Mouse (Mus musculus) hindbrain, embryonic 11.5 days (tissue): ENCODE measurements around the gene Rfwd3. TPM values are rescaled to one million over a fixed set of nuclear protein-coding genes. Genes with fewer than 3 reads are reported as not detected.
"Not testable (repeated sequence)": the region's sequence is repeated elsewhere in the genome, so short reads cannot be mapped to it uniquely, and the experiment has no call there.

Source experiments
- ATAC-seq: fragments of 200-750 bp; cut with Nextera tagmentation; 2 replicates; pipeline ENCODE4 v1.8.0; 2017; ENCODE audit warnings: mild to moderate bottlenecking, moderate TSS enrichment, moderate library complexity; ENCODE audit not compliant: low FRiP score
- DNase-seq: peaks from one replicate; pipeline ENCODE4 v3.0.0-alpha.2; 2015; ENCODE audit warnings: low spot score
- H3K27ac ChIP-seq: fragments of 300-500 bp; sonication (generic); 2 replicates; pipeline ENCODE4 v1.5.1; 2014; ENCODE audit warnings: mild to moderate bottlenecking, low read depth, low read length
- H3K27me3 ChIP-seq: fragments of 300-500 bp; sonication (generic); 2 replicates; pipeline ENCODE4 v1.6.1; 2014; ENCODE audit warnings: mild to moderate bottlenecking, low read length, moderate library complexity, mixed read lengths; ENCODE audit not compliant: control insufficient read depth, insufficient read depth
- H3K36me3 ChIP-seq: fragments of 300-500 bp; sonication (generic); 2 replicates; pipeline ENCODE4 v1.6.1; 2014; ENCODE audit warnings: mild to moderate bottlenecking, low read length, moderate library complexity, mixed read lengths; ENCODE audit not compliant: control insufficient read depth, insufficient read depth
- H3K4me1 ChIP-seq: fragments of 300-500 bp; sonication (generic); replicated peaks from 2 replicates; pipeline ENCODE4 v1.6.1; 2014; ENCODE audit warnings: low read length, mixed read lengths; ENCODE audit not compliant: control insufficient read depth, insufficient read depth
- H3K4me2 ChIP-seq: fragments of 300-500 bp; sonication (generic); replicated peaks from 2 replicates; pipeline ENCODE4 v1.6.1; 2014; ENCODE audit warnings: mild to moderate bottlenecking, low read depth, low read length
- H3K4me3 ChIP-seq: fragments of 300-500 bp; sonication (generic); 2 replicates; pipeline ENCODE4 v1.5.1; 2014; ENCODE audit warnings: low read depth, low read length
- H3K9ac ChIP-seq: fragments of 300-500 bp; sonication (generic); 2 replicates; pipeline ENCODE4 v1.6.1; 2014; ENCODE audit warnings: low read depth, low read length
- H3K9me3 ChIP-seq: fragments of 300-500 bp; sonication (generic); 2 replicates; pipeline ENCODE4 v1.6.1; 2016; ENCODE audit warnings: low read length; ENCODE audit not compliant: control insufficient read depth
- WGBS: fragments of 180-500 bp; shearing (Covaris S2); extraction: QIAGEN DNeasy Blood & Tissue Kit; methylation state at CpG from one replicate; pipeline ENCODE4 v1.1.7; 2014; 5-methylcytosine and 5-hydroxymethylcytosine counted together
- polyA plus RNA-seq: library from polyadenylated mRNA; unstranded; fragments of >200 nt; fragmentation: Nextera tagmentation; extraction: Ambion mirVana; gene quantifications from 2 replicates; pipeline ENCODE4 v1.2.1, GENCODE M21; 2014

Rfwd3 gene
- polyA plus RNA-seq, 1 experiment from 2014 or later: 64.5 TPM

DNA sequence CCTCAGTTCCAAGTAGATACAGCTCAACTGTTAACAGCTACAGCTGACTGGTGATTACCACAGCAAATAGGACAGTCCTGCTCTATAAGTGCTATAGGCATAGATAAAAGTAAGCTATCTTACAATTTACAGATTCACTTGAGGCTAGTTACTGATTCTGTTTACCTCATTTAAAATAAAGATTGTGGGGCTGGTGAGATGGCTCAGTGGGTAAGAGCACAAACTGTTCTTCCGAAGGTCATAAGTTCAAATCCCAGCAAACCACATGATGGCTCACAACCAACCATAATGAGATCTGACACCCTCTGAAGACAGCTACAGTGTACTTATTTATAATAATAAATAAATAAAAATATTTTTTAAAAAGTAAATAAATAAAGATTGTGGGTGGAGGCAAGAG lies 53.2 kb downstream of the Rfwd3 start:
- not testable (repeated sequence) for DNase-seq, H3K9ac ChIP-seq, ATAC-seq, H3K4me3 ChIP-seq, H3K4me1 ChIP-seq, H3K27me3 ChIP-seq, H3K4me2 ChIP-seq, H3K36me3 ChIP-seq, H3K27ac ChIP-seq, H3K9me3 ChIP-seq
- WGBS: 100% methylated on average over 1 of the region's 1 CpGs

DNA sequence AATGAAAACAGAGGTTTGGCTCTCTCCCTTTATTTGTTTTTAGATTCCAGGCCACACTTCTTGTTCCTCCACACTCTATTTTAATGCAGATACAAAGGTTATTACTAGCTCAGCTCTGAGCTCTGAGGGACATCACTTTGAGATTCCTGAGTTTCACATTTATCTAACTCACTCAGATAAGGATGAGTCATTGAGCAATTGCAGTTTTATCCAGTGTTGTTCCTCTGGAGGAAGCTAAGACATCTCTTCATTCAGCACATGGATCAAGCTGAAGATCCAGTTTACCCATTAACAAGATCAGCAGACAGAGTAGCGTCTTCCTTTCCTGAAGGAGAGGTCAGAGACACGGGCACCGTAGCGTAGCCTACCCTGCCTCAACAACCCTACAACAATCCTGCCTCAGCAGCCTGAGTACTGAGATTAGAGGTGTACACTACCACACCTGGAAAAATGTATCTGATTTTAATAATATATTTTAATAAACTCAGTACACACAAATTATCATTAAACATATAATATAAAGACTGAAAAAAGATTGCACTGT lies 53.7 kb downstream of the Rfwd3 start:
- ATAC-seq: no peak

GRCm38 (mm10) chr8:111237301-111237700 lies 62.7 kb downstream of the Rfwd3 start:
- 77% methylated on average over 3 of the region's 3 CpGs for WGBS
- H3K4me2 ChIP-seq: no peak overlapping the region
- H3K36me3 ChIP-seq: no peaks in the 10 kb centered on the region
- no peak for DNase-seq
- H3K4me1 ChIP-seq: no peaks in the 10 kb centered on the region
- no peak overlapping the region for H3K27ac ChIP-seq
- H3K27me3 ChIP-seq: no peaks in the 10 kb centered on the region
- no peak for ATAC-seq
- H3K9me3 ChIP-seq: no peaks in the 10 kb centered on the region
- no peak overlapping the region for H3K9ac ChIP-seq
- H3K4me3 ChIP-seq: no peak overlapping the region

More for the DNA sequence above, 53.7 kb downstream of the Rfwd3 start:
- H3K4me2 ChIP-seq: no peak overlapping the region
- no peak overlapping the region for H3K9ac ChIP-seq
- H3K27me3 ChIP-seq: no peaks in the 10 kb centered on the region
- no peaks in the 10 kb centered on the region for H3K4me1 ChIP-seq
- no peaks in the 10 kb centered on the region for H3K36me3 ChIP-seq
- WGBS: 90% methylated on average over 4 of the region's 4 CpGs
- H3K9me3 ChIP-seq: no peaks in the 10 kb centered on the region
- no peak overlapping the region for H3K4me3 ChIP-seq
- no peak for DNase-seq
- no peak overlapping the region for H3K27ac ChIP-seq

- no peaks in the 10 kb centered on the region for H3K4me1 ChIP-seq
- no peak overlapping the region for H3K4me2 ChIP-seq
- no peak overlapping the region for H3K4me3 ChIP-seq
- H3K27ac ChIP-seq: no peak overlapping the region
- WGBS: 99% methylated on average over 2 of the region's 2 CpGs
- no peaks in the 10 kb centered on the region for H3K9me3 ChIP-seq
- ATAC-seq: no peak
- H3K36me3 ChIP-seq: no peaks in the 10 kb centered on the region
- no peak overlapping the region for H3K9ac ChIP-seq
- no peak for DNase-seq
- H3K27me3 ChIP-seq: no peaks in the 10 kb centered on the region
Observed at GRCm38 (mm10) chr8:111233730-111234129, 66.3 kb downstream of the Rfwd3 start.

DNA sequence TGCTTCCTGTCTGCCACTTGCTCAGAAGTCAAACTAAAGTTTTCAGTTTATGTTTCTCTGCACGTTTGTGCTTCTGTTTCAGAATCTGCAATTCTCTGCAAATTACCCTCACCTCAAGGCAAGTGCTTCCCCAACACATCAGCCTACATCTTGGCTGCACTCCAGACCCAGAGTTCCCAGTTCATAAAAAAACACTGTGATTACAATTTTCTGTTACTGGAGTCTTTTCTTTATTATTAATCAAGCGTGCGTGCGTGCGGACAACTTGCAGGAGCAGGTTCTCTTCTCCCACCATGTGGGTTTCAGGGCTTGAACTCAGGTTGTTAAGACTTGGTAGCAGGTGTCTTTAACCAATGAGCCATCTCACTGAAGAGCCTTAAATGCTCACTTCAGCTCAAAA lies 75.9 kb downstream of the Rfwd3 start:
- Histone ChIP-seq H3K27ac (no peak overlapping the region), H3K27me3 (no peaks in the 10 kb centered on the region), H3K36me3 (no peaks in the 10 kb centered on the region), H3K4me3 (no peak overlapping the region), H3K4me1 (no peaks in the 10 kb centered on the region), H3K9ac (no peak overlapping the region), H3K4me2 (no peak overlapping the region), H3K9me3 (no peaks in the 10 kb centered on the region)
- ATAC-seq (no peak), DNase-seq (no peak)
- WGBS: 87% methylated on average over 5 of the region's 5 CpGs

Other genes with a start within 250 kb of the Rfwd3 start
- 15.0 and 21.6 TPM in 2 replicates for gene Exosc6, start 243.9 kb downstream of the Rfwd3 start, polyA plus RNA-seq
- gene Clec18a, start 207.8 kb downstream of the Rfwd3 start, polyA plus RNA-seq: 0.52 and 0.88 TPM in 2 replicates
- gene Pdpr, start 205.6 kb downstream of the Rfwd3 start, polyA plus RNA-seq: 5.2 and 6.4 TPM in 2 replicates
- 75.3 and 81.5 TPM in 2 replicates for gene Glg1, start 41.0 kb downstream of the Rfwd3 start, polyA plus RNA-seq
- 0.14 and 1.3 TPM in 2 replicates for gene Mlkl, start 38.0 kb upstream of the Rfwd3 start, polyA plus RNA-seq
- gene Fa2h, start 93.6 kb upstream of the Rfwd3 start, polyA plus RNA-seq: 0.15 TPM in 1 of 2 replicates, not detected in the other
- gene Wdr59, start 221.9 kb upstream of the Rfwd3 start, polyA plus RNA-seq: 2.9 and 4.6 TPM in 2 replicates
- gene Znrf1, start 235.9 kb upstream of the Rfwd3 start, polyA plus RNA-seq: 48.3 and 48.7 TPM in 2 replicates